Mouse (Mus musculus): ENCODE results near the gene Ttc28. TPM values are rescaled to one million over a fixed set of nuclear protein-coding genes. Genes with fewer than 3 reads are reported as not detected.

Ttc28 gene
- polyA plus RNA-seq, 1 experiment from 2014 or later: 13.9 TPM

DNA sequence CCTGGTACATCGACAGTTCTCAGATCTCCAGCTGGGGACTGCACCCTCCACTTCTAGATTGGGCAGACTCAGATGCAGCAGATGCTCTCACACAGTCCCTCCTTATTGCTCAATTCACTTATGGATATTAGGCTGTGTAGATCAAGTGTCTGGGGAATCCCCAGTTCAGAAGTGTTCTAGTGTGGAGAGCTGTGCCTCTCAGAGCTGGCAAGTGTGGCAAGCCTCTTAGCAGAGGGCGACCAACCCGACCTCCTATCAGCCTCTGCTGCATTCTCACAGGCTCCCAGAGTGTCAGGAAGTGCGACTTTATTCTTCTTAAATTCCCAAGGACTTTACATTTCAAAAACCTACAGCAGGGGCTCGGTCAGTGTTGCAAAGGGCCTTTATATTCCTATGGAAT is 217.1 kb downstream of the Ttc28 start:
- WGBS: 42% methylated on average over 5 of the region's 5 CpGs
- H3K9me3 ChIP-seq (replicated peaks): no peaks in the 10 kb centered on the region
- H3K27ac ChIP-seq: peak overlapping the region; percentile 85
- H3K4me3 ChIP-seq (replicated peaks): no peak overlapping the region
- H3K36me3 ChIP-seq: peaks cover 20% of the 10 kb centered on the region
- ATAC-seq (replicated peaks; ENCODE audit: low FRiP score): no peak
- H3K9ac ChIP-seq: no peak overlapping the region
- no peak overlapping the region for H3K4me2 ChIP-seq
- no peaks in the 10 kb centered on the region for H3K27me3 ChIP-seq
- H3K4me1 ChIP-seq: peaks cover 49% of the 10 kb centered on the region

DNA sequence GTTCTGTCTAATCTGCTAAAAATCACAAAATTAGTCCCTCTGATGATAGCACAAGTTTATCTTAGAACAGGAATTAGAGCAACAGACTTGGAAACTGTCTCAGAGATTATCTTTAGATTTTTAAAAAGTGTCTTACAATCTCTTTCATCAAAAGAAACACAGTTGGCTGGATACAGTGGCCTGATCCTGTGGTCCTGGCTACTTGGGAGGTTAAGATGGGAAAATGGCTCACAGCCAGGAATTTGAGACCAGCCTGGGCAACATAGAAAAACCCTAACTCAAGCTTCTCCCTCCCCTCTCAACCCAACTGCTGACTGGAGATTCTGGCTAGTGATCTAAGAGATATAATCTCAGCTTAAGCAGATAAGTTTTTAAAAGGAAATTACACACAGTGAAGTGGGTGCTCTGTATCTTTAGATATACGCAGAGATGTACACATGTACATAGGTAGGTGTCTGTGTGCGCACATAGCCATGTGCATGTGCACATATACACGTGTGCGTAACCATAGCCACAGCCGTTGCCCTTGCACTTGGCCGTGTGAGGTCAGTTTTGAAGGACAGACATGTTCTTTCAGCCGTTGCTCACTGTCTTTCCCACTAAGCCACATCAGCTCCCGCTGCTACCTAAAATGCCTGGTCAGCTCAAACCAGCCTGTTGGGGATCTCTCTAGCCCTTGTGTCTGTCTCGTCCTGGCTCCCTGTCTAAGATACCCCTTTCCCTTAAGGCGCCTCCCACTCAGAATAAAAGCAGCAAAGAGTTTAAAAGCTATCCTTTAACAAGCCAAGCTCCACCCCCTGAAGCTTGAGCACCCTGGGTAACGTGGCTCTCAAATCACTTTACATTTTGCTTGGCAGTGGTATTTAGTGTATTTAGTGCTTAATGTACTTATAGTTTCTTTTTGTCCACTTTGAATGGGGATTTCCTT is 217.9 kb downstream of the Ttc28 start:
- H3K9me3 ChIP-seq (replicated peaks): no peaks in the 10 kb centered on the region
- no peak overlapping the region for H3K9ac ChIP-seq
- WGBS: 42% methylated on average over 11 of the region's 11 CpGs
- H3K4me2 ChIP-seq: no peak overlapping the region
- no peaks in the 10 kb centered on the region for H3K27me3 ChIP-seq
- H3K4me1 ChIP-seq: peaks cover 57% of the 10 kb centered on the region
- peak overlapping the region; percentile 85 for H3K27ac ChIP-seq
- ATAC-seq (replicated peaks; ENCODE audit: low FRiP score): no peak
- H3K36me3 ChIP-seq: peaks cover 20% of the 10 kb centered on the region
- H3K4me3 ChIP-seq (replicated peaks): no peak overlapping the region

DNA sequence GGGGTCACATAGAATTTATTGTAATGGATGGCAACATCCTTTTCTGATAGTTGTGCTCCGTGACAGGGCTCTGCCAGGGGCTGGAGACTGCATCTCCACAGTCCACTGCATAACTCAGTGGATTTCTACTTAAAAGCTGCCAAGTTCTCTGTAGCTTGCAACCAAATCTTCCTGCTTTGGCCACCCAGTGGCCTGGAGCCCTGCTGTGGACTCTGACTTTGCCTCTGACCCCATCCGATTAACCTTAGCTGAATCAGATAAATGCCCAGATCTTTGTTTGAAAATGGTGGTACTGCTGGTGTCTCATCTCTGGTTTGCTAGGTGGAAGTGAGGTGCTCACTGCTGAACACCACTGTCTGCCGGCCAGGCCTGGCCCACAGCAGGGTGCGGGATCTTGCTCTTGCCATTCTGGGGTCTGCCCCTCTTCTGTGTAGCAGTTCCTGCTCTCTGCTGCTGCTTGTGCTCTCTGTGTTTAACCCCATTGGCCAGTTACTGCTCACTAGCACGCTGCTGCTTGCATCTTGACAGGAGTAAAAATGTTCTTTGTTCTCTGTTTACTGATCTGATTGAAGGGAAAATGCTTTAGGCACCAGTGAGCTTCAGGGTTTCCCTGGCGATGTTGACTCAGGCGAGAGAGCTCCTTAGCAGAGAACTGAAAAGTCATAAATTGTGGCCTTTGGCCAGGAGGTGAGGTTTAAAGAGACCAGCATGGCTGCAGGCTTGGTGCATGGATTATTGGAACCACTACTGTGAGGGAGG is 219.1 kb downstream of the Ttc28 start:
- Histone ChIP-seq H3K27me3 (no peaks in the 10 kb centered on the region), H3K4me3 (replicated peaks) (no peak overlapping the region), H3K9me3 (replicated peaks) (no peaks in the 10 kb centered on the region), H3K36me3 (peaks cover 20% of the 10 kb centered on the region), H3K4me2 (no peak overlapping the region), H3K9ac (no peak overlapping the region), H3K27ac (peak overlapping the region; percentile 85), H3K4me1 (peaks cover 61% of the 10 kb centered on the region)
- 26% methylated on average over 7 of the region's 7 CpGs for WGBS
- ATAC-seq (replicated peaks; ENCODE audit: low FRiP score): no peak

DNA sequence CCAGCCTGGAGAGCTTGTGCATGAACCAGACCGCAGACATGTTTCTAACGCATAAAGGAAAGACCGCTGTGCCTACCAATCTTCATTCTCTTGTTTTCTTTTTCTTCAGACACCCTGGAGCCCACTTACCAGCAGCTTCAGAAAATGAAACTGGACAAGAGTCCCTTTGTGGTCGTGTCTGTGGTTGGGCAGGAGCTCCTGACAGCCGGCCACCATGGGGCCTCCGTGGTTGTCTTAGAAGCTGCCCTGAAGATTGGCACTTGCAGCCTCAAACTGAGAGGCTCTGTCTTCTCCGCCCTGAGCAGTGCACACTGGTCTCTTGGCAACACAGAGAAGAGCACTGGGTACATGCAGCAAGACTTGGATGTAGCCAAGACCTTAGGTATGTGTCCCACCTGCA is 221.0 kb downstream of the Ttc28 start:
- H3K27me3 ChIP-seq: no peaks in the 10 kb centered on the region
- no peak overlapping the region for H3K4me2 ChIP-seq
- no peak overlapping the region for H3K9ac ChIP-seq
- no peak overlapping the region for H3K4me3 ChIP-seq (replicated peaks)
- H3K4me1 ChIP-seq: peaks cover 78% of the 10 kb centered on the region
- H3K36me3 ChIP-seq: peaks cover 20% of the 10 kb centered on the region
- no peaks in the 10 kb centered on the region for H3K9me3 ChIP-seq (replicated peaks)
- WGBS: 88% methylated on average over 7 of the region's 7 CpGs
- H3K27ac ChIP-seq: peak overlapping the region; percentile 76
- no peak for ATAC-seq (replicated peaks; ENCODE audit: low FRiP score)

DNA sequence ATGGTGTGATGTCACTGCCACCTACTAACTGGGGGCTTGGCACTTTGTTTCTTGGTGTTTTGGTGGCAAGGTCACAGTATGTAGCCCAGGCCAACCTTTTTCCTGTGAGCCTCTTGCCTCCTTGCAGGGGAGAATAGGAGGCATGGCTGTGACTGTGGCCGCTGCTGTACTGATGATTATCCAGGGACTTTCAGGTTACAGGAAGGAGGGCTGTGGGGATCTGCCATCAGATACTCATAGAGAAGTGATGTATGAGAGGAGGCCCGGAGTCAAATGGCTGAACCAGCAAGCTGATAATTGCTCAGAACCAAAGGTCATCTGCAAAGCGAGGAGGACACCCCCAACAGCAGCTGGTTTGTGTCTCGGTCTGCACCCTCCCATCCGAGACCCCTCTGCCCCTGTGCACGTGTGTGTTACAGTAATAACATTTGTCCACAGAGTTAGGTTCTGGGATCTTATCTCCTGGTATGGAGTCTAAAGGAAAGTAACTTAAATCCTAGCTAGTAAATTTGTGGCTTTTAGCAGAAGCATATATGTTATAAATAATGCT is 221.9 kb downstream of the Ttc28 start:
- H3K27me3 ChIP-seq: no peaks in the 10 kb centered on the region
- no peak overlapping the region for H3K9ac ChIP-seq
- no peaks in the 10 kb centered on the region for H3K9me3 ChIP-seq (replicated peaks)
- H3K4me1 ChIP-seq: peaks cover 73% of the 10 kb centered on the region
- peak overlapping the region; percentile 34; the same call in 1 of the 2 replicates for H3K4me2 ChIP-seq
- no peak overlapping the region for H3K4me3 ChIP-seq (replicated peaks)
- peaks cover 14% of the 10 kb centered on the region for H3K36me3 ChIP-seq
- ATAC-seq (replicated peaks; ENCODE audit: low FRiP score): peak; percentile 78
- 17% methylated on average over 6 of the region's 6 CpGs for WGBS
- peak overlapping the region; percentile 83 for H3K27ac ChIP-seq

DNA sequence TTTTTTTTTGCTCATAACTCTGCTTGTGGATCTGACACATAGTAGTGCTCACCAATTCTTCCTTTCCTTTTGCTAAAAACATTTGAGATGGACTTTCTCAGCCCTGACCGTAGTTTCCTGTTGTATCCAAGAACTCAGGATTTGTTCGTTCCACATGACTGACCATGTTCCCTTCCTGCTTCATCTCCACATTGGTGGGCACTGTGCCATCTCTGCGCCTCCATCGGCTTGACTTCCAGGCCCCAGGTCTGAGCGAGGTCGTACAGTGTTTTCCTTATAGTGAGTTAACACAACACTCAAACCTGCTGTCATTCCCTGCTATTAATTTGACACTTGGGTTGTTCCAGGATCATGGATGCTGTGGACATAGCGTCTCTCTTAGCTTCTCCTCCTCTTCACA is 225.2 kb downstream of the Ttc28 start:
- H3K9ac ChIP-seq: no peak overlapping the region
- no peaks in the 10 kb centered on the region for H3K9me3 ChIP-seq (replicated peaks)
- no peak for ATAC-seq (replicated peaks; ENCODE audit: low FRiP score)
- peaks cover 43% of the 10 kb centered on the region for H3K4me1 ChIP-seq
- no peak overlapping the region for H3K4me2 ChIP-seq
- peaks cover 14% of the 10 kb centered on the region for H3K36me3 ChIP-seq
- 50% methylated on average over 7 of the region's 7 CpGs for WGBS
- H3K4me3 ChIP-seq (replicated peaks): no peak overlapping the region
- H3K27me3 ChIP-seq: no peaks in the 10 kb centered on the region
- H3K27ac ChIP-seq: no peak overlapping the region

DNA sequence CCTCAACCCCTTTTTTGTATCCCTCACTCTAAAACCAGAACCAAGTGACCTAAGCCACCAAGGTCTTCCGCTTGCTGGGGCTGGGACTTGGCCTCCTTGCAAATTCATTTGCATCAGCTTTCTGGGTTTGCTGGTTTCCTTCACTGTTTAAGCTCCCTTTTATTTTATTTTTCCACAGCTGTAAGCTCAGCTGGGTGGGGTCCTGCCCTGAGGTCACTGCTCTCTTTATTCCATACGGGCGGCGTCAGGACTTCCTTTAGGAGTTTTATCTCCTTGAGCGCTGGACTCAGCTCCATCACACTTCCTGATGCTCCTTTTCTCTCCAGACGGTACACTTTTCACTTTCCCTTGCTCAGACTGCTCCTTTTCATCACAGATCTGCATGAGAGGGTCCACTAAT is 231.8 kb downstream of the Ttc28 start:
- Histone ChIP-seq H3K9ac (no peak overlapping the region), H3K27me3 (no peaks in the 10 kb centered on the region), H3K36me3 (no peaks in the 10 kb centered on the region), H3K4me3 (replicated peaks) (no peak overlapping the region), H3K27ac (0 out of 2 replicates have a peak overlapping the region, but pooled peaks have one; percentile 2), H3K4me2 (no peak overlapping the region), H3K4me1 (peaks cover 44% of the 10 kb centered on the region), H3K9me3 (replicated peaks) (no peaks in the 10 kb centered on the region)
- 37% methylated on average over 6 of the region's 6 CpGs for WGBS
- no peak for ATAC-seq (replicated peaks; ENCODE audit: low FRiP score)

DNA sequence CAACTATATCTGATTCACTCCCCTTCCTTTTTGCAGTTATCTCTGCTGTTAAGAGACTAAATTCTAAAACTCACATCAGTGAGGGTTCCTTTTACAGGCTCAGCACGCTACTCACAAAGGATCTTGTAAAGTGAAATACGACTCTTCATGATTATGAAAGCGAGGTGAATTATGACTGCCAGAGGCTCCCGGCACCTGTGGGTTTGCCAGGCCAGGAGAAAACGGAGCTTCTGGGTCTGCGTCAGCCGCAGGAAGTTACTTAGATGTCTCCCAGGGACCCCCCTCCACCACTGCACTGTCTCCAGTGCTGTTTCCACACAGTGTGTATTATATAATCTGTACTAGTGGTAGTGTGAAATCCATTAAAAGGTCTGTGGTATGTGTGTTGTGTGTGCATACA is 233.6 kb downstream of the Ttc28 start:
- WGBS: 30% methylated on average over 7 of the region's 7 CpGs
- H3K9me3 ChIP-seq (replicated peaks): no peaks in the 10 kb centered on the region
- no peak overlapping the region for H3K4me3 ChIP-seq (replicated peaks)
- ATAC-seq (replicated peaks; ENCODE audit: low FRiP score): no peak
- H3K27me3 ChIP-seq: no peaks in the 10 kb centered on the region
- peak overlapping the region; percentile 71 for H3K27ac ChIP-seq
- H3K4me1 ChIP-seq: peaks cover 56% of the 10 kb centered on the region
- no peak overlapping the region for H3K9ac ChIP-seq
- no peaks in the 10 kb centered on the region for H3K36me3 ChIP-seq
- H3K4me2 ChIP-seq: no peak overlapping the region

DNA sequence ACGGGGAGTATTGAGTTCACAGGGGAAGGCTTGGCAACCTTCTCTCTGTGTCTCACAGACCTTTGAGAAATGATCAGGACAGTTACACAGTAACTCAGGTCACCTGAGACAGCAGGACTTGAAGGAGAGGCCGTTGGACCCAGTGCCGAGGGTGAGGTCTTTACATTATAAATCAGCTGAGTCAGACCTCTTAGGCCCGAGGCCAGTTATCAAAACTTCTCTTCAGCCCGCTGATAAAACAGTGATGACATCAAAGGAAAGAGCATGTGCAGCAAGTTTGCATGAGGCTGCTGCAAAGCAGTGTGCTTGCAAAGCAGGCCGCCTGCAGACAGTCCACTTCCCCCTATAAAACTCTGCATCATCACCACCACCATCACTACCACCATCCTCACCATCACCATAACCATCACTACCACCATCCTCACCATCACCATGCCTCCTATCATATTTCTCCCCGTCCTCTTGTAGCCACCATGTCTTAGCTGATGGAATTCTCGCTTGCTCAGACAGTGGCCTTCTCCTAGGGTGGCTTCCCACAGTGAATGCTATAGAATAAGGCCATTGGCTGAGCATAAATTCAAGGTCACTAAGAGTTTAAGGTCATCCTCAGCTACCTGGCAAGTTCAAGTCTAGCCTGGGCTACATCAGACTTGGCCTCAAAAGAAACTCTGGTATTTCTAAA is 234.2 kb downstream of the Ttc28 start:
- Histone ChIP-seq H3K36me3 (no peaks in the 10 kb centered on the region), H3K4me3 (replicated peaks) (no peak overlapping the region), H3K27me3 (no peaks in the 10 kb centered on the region), H3K27ac (peak overlapping the region; percentile 71), H3K4me1 (peaks cover 60% of the 10 kb centered on the region), H3K9ac (no peak overlapping the region), H3K9me3 (replicated peaks) (no peaks in the 10 kb centered on the region), H3K4me2 (no peak overlapping the region)
- ATAC-seq (replicated peaks; ENCODE audit: low FRiP score): peak; percentile 46
- WGBS: 40% methylated on average over 8 of the region's 8 CpGs

DNA sequence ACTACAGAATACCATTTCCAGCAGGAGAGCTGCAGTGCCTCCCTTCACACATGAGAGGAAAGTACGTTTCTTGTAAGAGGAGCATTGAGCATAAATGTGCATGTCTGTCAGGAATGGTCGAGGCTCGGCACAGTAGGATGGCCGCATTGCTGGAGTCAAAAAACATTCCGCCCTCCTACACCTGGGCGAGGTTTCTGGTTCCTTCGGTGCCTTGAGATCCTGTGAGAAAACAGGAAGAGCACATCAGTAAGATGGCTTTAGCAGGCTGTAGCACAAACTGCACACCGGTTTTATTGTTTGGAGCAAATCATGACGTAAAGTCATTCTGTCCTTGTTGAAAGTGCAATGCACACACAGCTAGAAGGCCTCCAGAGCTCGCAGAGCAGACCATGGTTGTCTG is 235.0 kb downstream of the Ttc28 start:
- WGBS: 51% methylated on average over 10 of the region's 10 CpGs
- Histone ChIP-seq H3K27me3 (no peaks in the 10 kb centered on the region), H3K4me3 (replicated peaks) (no peak overlapping the region), H3K4me1 (peaks cover 60% of the 10 kb centered on the region), H3K36me3 (no peaks in the 10 kb centered on the region), H3K9ac (no peak overlapping the region), H3K9me3 (replicated peaks) (no peaks in the 10 kb centered on the region), H3K4me2 (no peak overlapping the region), H3K27ac (no peak overlapping the region; the same call in 1 of the 2 replicates)
- no peak for ATAC-seq (replicated peaks; ENCODE audit: low FRiP score)

DNA sequence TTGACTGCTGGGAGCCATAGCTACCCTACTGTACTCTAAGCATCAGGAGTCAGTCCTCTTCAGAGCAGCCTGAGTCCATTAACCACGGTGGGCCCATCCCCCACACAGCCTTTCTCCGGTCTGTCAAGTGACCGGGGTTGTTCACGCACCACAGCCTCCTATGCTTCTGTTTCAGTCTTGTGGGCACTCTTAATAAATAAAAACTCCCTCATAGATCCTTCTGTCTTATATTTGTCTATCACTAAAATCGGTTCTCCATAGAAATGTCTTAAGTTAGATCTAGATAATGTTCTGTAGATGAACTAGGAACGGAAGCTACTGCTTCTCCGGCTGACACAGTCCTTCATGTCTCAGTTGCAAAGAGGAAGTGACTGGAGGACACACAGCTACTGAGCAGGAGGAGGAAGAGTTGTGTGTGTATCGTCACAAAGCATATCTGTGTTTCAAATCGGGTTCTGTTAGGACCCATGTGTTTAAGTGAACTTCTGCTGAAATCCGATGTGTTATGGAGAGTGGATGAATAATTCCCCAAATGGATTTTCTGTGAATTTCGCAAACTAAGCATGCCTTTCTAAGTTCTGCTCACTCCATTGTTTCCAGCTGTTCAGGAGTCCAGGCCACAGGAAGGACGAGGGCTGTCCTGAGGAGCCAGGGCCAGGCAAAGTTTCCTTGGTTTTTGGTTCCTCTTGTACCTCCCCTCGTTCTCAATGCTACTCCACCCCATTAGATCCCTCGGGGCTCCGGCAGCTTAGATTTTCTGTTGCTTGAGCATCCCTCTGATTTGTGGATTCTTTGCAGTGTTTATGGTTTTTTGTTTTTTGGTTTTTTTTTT is 236.1 kb downstream of the Ttc28 start:
- Histone ChIP-seq H3K9me3 (replicated peaks) (no peaks in the 10 kb centered on the region), H3K36me3 (no peaks in the 10 kb centered on the region), H3K4me2 (peak overlapping the region; percentile 13), H3K27me3 (no peaks in the 10 kb centered on the region), H3K9ac (no peak overlapping the region), H3K4me1 (peaks cover 67% of the 10 kb centered on the region), H3K4me3 (replicated peaks) (no peak overlapping the region), H3K27ac (peak overlapping the region; percentile 80)
- 36% methylated on average over 15 of the region's 15 CpGs for WGBS
- ATAC-seq (replicated peaks; ENCODE audit: low FRiP score): peak; percentile 80
